Mouse (Mus musculus): ENCODE results near the gene Slc36a3. TPM values are rescaled to one million over a fixed set of nuclear protein-coding genes. Genes with fewer than 3 reads are reported as not detected.

Gene Slc36a3
- not detected in 2 replicates for polyA plus RNA-seq (2012; rRNA removed)

DNA sequence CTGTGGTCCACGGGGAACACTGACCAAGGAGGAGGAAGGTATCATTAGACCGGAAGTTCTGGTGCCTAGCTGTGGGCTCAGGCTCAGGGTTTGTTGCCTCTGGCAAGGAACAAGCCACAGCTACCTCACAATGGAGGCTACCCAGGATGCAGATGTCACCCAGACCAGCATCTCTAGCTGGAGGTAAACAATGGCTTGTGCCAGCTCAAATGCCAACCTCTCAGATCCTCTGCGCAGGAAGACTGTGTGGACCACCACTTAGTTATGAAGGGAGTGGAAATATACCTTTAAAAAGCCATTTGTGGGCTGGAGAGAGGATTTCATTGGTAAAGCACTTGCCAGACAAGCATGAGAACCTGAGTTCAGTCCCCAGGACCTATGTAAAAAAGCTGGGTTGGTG is at the start of gene Slc36a3:
Gene Slc36a3, minus strand, starts transcription at position 101 of the 400 bp plus-strand sequence.
- no peak for DNase-seq (ENCODE audit: low read depth)
- TF ChIP-seq POLR2A (IDR thresholded peaks at IDR 0.05; ENCODE audit: borderline replicate concordance, extremely low read depth, insufficient read depth, insufficient read length, poor library complexity, severe bottlenecking), result no peak
- TF ChIP-seq CTCF (IDR thresholded peaks at IDR 0.05; ENCODE audit: borderline replicate concordance, extremely low read depth, insufficient read depth, insufficient read length), result no peak

DNA sequence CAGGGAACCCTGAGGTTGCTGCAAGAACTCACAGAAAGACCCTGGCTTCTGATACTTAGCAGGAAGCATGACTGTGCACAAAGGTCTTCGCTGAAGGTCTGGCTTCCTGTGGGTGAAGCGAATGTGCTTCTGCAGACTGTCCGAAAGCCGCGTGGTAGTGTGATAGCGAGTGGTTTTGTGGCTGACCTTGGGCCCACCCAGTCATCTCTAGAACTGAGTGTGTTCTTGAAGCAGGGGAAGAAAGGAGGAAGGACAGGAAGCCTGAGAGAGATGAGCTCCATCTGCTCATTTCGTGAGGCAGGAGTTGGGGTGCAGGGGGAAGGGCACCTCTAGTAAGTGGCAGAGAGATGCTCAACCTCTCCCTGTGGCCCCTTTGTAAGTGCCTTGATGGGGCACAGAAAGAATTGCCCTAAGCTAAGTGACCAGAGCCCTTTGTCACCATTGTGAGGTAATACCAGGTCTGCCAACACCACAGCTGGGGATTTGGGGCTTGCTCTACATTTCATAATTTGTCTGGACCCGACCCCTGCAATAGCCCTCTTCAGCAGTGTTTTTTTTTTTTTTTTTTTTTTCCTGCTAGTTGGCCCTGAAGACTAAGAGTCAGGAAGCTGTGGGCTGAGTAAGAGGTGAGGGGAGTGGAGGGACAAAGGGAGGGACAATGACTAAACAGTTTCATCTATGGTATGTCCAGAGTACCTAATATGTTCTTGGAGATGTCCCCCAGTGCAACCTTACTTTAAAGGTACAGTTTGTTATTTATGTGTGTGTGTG is 46.4 kb upstream of the Slc36a3 start:
- TF ChIP-seq CTCF (IDR thresholded peaks at IDR 0.05; ENCODE audit: borderline replicate concordance, extremely low read depth, insufficient read depth, insufficient read length) (no peak), POLR2A (IDR thresholded peaks at IDR 0.05; ENCODE audit: borderline replicate concordance, extremely low read depth, insufficient read depth, insufficient read length, poor library complexity, severe bottlenecking) (no peak)
- no peak for DNase-seq (ENCODE audit: low read depth)

DNA sequence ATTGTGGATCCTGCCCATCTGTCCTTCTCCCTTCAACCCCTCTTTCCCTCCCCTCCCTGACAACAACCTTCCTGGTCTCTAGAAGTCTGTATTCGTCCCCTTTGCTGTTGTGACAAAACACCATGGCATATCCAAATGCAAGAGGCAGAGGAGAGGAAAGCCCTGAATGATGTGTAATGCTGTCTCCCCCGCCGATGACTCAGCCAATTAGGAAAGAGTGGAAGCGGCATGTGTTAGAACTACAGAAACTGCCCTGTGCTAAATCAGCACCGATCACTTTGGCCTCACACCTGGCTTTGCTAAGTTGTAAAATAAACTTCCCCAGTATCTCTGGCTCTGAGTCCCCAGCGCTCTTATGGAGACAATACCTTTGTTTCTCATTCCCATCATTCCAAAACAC is 45.6 kb upstream of the Slc36a3 start:
- TF ChIP-seq POLR2A (IDR thresholded peaks at IDR 0.05; ENCODE audit: borderline replicate concordance, extremely low read depth, insufficient read depth, insufficient read length, poor library complexity, severe bottlenecking), result no peak
- no peak for TF ChIP-seq CTCF (IDR thresholded peaks at IDR 0.05; ENCODE audit: borderline replicate concordance, extremely low read depth, insufficient read depth, insufficient read length)
- no peak for DNase-seq (ENCODE audit: low read depth)

DNA sequence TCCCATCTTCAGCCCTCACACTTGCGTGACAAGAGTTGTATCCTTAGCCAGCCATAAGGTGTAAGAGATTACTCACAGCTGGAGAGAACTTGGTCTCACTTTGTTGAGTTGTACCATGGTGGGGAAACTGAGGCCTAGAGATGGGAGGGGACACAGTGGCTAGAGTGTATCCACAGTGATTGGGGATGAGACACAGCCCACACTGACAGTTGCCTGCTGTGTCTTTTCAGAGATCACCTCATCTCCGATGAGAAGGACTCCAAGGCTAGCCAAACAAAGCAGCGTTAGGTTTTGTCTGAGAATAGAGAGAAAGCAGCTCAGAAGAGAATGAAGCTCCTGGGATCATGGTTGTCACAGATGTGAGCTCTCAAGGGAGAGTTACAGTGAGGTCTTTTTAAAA is 38.7 kb upstream of the Slc36a3 start:
- TF ChIP-seq POLR2A (IDR thresholded peaks at IDR 0.05; ENCODE audit: borderline replicate concordance, extremely low read depth, insufficient read depth, insufficient read length, poor library complexity, severe bottlenecking), result no peak
- TF ChIP-seq CTCF (IDR thresholded peaks at IDR 0.05; ENCODE audit: borderline replicate concordance, extremely low read depth, insufficient read depth, insufficient read length), result no peak
- DNase-seq (ENCODE audit: low read depth), result no peak

DNA sequence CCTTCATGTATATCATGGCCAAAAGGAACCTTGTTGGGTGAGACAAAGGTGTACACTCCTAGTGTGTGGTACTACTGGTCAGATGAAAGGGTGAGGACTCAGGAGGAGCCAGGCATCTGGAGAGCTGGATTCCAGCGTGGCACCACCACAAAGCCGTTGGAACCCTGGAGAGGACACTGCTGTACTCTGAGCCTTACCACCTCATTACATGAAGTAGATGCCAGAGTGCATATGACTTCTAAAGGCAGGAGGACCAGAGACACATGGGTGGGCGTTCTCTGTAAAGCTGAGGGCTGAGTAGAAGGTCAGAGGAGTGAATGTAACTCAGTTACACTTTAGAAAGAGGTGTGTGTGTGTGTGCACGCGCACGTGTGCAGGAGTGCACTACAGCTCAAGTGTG is 36.3 kb upstream of the Slc36a3 start:
- TF ChIP-seq CTCF (IDR thresholded peaks at IDR 0.05; ENCODE audit: borderline replicate concordance, extremely low read depth, insufficient read depth, insufficient read length) (no peak), POLR2A (IDR thresholded peaks at IDR 0.05; ENCODE audit: borderline replicate concordance, extremely low read depth, insufficient read depth, insufficient read length, poor library complexity, severe bottlenecking) (no peak)
- no peak for DNase-seq (ENCODE audit: low read depth)

DNA sequence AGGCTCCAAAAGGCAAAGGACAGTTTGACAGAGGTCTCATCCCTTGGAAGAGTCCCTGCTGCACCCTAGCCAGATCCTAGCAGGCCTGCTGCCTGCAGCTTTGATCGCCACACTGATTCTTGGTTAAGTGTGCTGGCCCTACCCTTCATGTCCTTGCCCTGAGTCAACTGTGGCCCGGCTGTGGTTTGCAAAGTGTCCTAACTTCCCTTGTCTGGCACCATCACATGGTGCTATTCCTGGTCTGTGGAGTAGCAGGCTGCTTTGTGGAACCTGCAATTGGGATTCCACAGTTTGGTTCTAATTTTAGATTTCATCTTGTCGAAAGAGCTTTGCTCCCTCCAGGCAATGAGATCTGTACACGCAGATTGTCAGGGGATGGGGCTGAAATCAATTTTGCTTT is 35.8 kb upstream of the Slc36a3 start:
- no peak for TF ChIP-seq CTCF (IDR thresholded peaks at IDR 0.05; ENCODE audit: borderline replicate concordance, extremely low read depth, insufficient read depth, insufficient read length)
- no peak for TF ChIP-seq POLR2A (IDR thresholded peaks at IDR 0.05; ENCODE audit: borderline replicate concordance, extremely low read depth, insufficient read depth, insufficient read length, poor library complexity, severe bottlenecking)
- no peak for DNase-seq (ENCODE audit: low read depth)

DNA sequence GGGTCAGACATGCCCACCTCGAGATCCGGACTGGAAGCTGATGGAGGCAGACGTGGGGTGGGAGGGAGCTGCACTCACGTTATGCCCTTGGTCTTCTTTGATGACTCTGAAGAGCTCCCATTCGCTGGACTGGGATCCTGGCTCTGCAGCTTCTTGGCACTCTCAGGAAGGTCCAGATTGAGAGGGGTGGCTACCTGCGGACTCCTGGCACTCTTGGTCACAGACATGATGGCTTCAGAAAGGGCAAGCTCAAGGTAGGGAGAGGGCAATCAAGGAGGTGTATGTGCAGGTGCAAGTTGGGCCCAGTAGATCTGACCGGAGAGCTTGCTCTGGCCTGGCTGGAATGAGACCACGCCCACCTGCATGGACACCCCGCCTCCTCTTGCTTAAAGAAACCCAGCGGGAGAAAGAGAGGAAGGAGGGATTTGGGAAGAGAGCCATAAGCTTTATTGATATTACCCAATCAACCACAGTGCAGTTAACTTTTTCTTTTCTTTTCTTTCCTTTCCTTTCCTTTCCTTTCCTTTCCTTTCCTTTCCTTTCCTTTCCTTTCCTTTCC is 33.3 kb upstream of the Slc36a3 start, which contains the start of gene Slc36a2:
Gene Slc36a2, minus strand, starts transcription at position 345 of the 559 bp plus-strand sequence.
- DNase-seq (ENCODE audit: low read depth), result no peak
- no peak for TF ChIP-seq POLR2A (IDR thresholded peaks at IDR 0.05; ENCODE audit: borderline replicate concordance, extremely low read depth, insufficient read depth, insufficient read length, poor library complexity, severe bottlenecking)
- TF ChIP-seq CTCF (IDR thresholded peaks at IDR 0.05; ENCODE audit: borderline replicate concordance, extremely low read depth, insufficient read depth, insufficient read length), result no peak

DNA sequence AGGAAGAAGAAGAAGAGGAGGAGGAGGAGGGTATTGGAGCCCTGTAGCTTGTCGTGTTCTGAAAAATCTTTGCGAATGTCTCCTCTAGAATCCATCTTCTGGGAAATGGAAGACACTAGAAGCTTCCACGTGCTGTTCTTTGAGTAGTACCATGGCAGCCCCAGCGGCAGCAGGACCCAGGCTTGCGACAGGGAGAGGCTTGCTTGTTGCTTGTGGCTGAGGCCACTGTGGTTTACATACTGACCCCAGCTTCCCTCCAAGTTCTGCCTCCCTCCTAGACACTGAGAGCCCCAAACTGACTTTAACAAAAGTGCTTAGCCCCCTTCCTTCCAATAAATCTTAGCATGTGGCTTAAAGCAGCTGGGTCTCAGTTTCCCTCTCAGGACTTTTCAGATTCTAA is 32.7 kb upstream of the Slc36a3 start:
- TF ChIP-seq POLR2A (IDR thresholded peaks at IDR 0.05; ENCODE audit: borderline replicate concordance, extremely low read depth, insufficient read depth, insufficient read length, poor library complexity, severe bottlenecking), result no peak
- no peak for DNase-seq (ENCODE audit: low read depth)

DNA sequence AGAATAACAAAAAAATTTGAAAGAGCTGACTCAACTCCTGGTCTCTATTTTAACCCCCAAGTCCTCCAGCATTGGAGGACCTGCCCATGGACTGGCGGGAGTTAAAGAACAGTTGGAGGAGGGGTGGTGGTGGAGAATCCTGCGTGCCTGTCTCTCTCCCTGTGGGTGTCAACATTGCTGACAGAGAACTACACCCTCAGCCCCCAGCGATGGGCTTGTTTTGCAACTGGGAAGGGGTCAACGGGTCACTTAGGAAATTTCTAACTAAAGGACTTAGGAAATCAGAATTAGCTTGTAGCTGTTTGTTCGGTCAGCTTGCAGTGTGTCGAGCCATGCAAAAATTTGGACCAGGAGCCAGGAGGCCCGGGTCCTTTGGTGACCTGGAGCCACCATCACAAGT is 31.6 kb upstream of the Slc36a3 start:
- no peak for TF ChIP-seq CTCF (IDR thresholded peaks at IDR 0.05; ENCODE audit: borderline replicate concordance, extremely low read depth, insufficient read depth, insufficient read length)
- no peak for TF ChIP-seq POLR2A (IDR thresholded peaks at IDR 0.05; ENCODE audit: borderline replicate concordance, extremely low read depth, insufficient read depth, insufficient read length, poor library complexity, severe bottlenecking)
- no peak for DNase-seq (ENCODE audit: low read depth)

DNA sequence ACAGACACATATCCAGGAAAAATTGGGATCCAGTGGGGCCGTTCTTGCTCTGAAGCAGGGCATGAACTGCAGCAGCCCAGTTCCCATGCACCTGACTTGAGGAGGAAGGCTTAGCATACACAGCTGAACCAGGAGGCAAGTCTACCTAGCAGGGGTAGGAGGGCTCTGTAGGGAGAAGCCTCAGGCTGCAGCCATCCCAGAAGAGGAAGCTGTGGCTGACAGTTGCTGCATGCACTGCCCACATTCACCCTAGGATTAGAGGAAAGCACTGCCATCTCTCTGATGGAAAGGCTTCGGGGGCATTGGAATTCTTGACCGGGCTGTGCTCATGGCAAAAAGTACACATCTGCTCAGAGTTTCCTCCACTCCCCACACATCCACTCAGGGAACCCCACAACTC is 28.3 kb upstream of the Slc36a3 start:
- TF ChIP-seq CTCF (IDR thresholded peaks at IDR 0.05; ENCODE audit: borderline replicate concordance, extremely low read depth, insufficient read depth, insufficient read length) (no peak), POLR2A (IDR thresholded peaks at IDR 0.05; ENCODE audit: borderline replicate concordance, extremely low read depth, insufficient read depth, insufficient read length, poor library complexity, severe bottlenecking) (no peak)
- DNase-seq (ENCODE audit: low read depth), result no peak

DNA sequence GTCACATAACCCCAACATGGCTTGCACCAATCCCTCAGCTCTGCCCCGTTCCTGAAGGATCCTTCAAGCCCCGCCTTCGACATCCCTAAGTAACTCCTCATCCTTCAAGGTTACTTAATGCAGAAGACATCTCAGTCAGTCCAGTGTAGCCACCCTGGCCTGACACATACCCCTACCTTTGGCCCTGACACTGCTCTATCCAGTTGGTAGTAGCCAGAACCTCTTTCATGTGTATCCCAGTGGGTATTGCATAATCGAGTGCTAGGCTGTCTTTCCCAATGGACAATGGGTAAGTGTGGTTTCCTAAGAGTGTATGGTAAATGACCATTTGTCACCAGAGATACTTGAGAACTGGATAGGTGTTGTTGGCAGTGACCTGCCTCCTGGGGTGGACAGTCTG is 27.3 kb upstream of the Slc36a3 start:
- DNase-seq (ENCODE audit: low read depth), result no peak
- TF ChIP-seq POLR2A (IDR thresholded peaks at IDR 0.05; ENCODE audit: borderline replicate concordance, extremely low read depth, insufficient read depth, insufficient read length, poor library complexity, severe bottlenecking) (no peak), CTCF (IDR thresholded peaks at IDR 0.05; ENCODE audit: borderline replicate concordance, extremely low read depth, insufficient read depth, insufficient read length) (no peak)

DNA sequence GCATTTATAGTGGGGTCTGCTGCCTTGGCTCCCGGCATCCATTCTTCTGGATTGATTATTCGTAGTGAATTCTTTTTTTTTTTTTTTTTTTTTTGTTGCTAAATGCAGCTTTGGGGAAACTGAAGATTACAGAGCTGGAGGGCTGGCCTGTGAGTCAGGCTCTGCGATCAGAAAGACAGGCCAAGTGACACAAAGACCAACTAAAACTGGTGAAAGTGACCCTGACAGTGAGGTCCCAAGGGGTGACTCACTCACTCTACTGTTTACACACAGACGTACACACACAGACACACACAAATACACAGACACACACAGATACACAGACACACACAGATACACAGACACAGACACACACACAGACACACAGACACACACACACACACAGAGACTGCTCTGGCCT is 19.0 kb upstream of the Slc36a3 start:
- no peak for DNase-seq (ENCODE audit: low read depth)
- TF ChIP-seq POLR2A (IDR thresholded peaks at IDR 0.05; ENCODE audit: borderline replicate concordance, extremely low read depth, insufficient read depth, insufficient read length, poor library complexity, severe bottlenecking) (no peak), CTCF (IDR thresholded peaks at IDR 0.05; ENCODE audit: borderline replicate concordance, extremely low read depth, insufficient read depth, insufficient read length) (no peak)

Measured in brain, embryonic 14.5 days (tissue).